Comparison of ENCODE assay signal across 22 mouse cellular contexts in genomic region chr10:95194776-95195175, GRCm38 (mm10).
DNase-seq lines count a peak whose midpoint lies in the region; ATAC-seq and TF ChIP-seq lines count a peak whose summit lies in the region.
"Had no signal": no experiment of that assay in that cellular context is flagged by ENCODE, and none has a peak within 500 bp of the region (broad histone marks: within the 10 kb centered on the region; RNA-seq: fewer than 3 reads in every experiment).

No protein-coding gene starts in this region.

- H3K27me3 ChIP-seq in megakaryocyte, embryonic 14.5 days (replicated peaks): no peaks in the 10 kb centered on the region
- H3K27me3 ChIP-seq: heart, embryonic 13.5 days; hindbrain, embryonic 12.5 days; hindbrain, embryonic 15.5 days; intestine, embryonic 15.5 days had no signal

- intact Hi-C loops in gastrocnemius, adult 2 months (cut with DNase I): no loop called here

- H3K4me1 ChIP-seq in megakaryocyte, embryonic 14.5 days: peaks cover 82% of the 10 kb centered on the region

- H3K36me3 ChIP-seq in megakaryocyte, embryonic 14.5 days (replicated peaks; ENCODE audit: low read length): peaks cover 61% of the 10 kb centered on the region
- H3K36me3 ChIP-seq: forebrain, embryonic 10.5 days; heart, embryonic 10.5 days; heart, embryonic 13.5 days; hindbrain, embryonic 12.5 days; hindbrain, embryonic 15.5 days; intestine, embryonic 15.5 days had no signal

- DNase-seq in gastrocnemius, adult 2 months: no peak
- no peak for DNase-seq in gastrocnemius, postnatal 4 days (ENCODE audit: low spot score in 2 of 2)
- peak; percentile 66 for DNase-seq in NIH3T3 (ENCODE audit: low read depth)
- DNase-seq in c-Kit-positive CD71-positive TER-119-positive erythroid progenitor cells, embryonic 14.5 days (ENCODE audit: low spot score): no peak
- no peak for DNase-seq in left cerebral cortex, adult 18-20 months (ENCODE audit: low spot score in 2 of 2)
- DNase-seq: adrenal gland, postnatal 10 days; cerebellum, adult 11-12 months; cerebellum, adult 9-10 months; cerebellum, postnatal 14 days; forebrain, postnatal 0 days; gastrocnemius, postnatal 25 days; kidney, adult 11 months; kidney, adult 8-10 months had no signal

- H3K4me3 ChIP-seq in gastrocnemius, adult 2 months: no peak overlapping the region
- H3K4me3 ChIP-seq in megakaryocyte, embryonic 14.5 days (replicated peaks): peak overlapping the region; percentile 15
- H3K4me3 ChIP-seq: forebrain, embryonic 10.5 days; heart, embryonic 10.5 days; heart, embryonic 13.5 days; hindbrain, embryonic 12.5 days; hindbrain, embryonic 15.5 days; intestine, embryonic 15.5 days had no signal

- H3K9me3 ChIP-seq in megakaryocyte, embryonic 14.5 days: no peaks in the 10 kb centered on the region
- H3K9me3 ChIP-seq: forebrain, embryonic 10.5 days; heart, embryonic 10.5 days; heart, embryonic 13.5 days; hindbrain, embryonic 12.5 days; hindbrain, embryonic 15.5 days; intestine, embryonic 15.5 days had no signal

- H3K27ac ChIP-seq in gastrocnemius, adult 2 months: peak overlapping the region; percentile 76; the same call in 1 of the 2 replicates
- H3K27ac ChIP-seq: hindbrain, embryonic 12.5 days; hindbrain, embryonic 15.5 days; intestine, embryonic 15.5 days had no signal

- no peak for TF ChIP-seq CTCF in gastrocnemius, adult 2 months (IDR thresholded peaks at IDR 0.05)

- no peak for ATAC-seq in megakaryocyte, adult 5-6 weeks (ENCODE audit: poor library complexity, severe bottlenecking)
- ATAC-seq: forebrain, embryonic 14.5 days; forebrain, postnatal 0 days; intestine, embryonic 15.5 days had no signal
